Mouse (Mus musculus) CH12F3 (cell line): Measurements from ENCODE around the gene Rhbdd2.

Experiments used
- in situ Hi-C: fragments of 300-500 bp; cut with MboI; formaldehyde crosslinking; loops from 2 replicates; pipeline ENCODE4 v1.14.3; 2020; ENCODE audit warnings: low sequenced_read_pairs

The Rhbdd2 gene

GRCm38 (mm10) chr5:135643869-135644268 is 11.5 kb downstream of the Rhbdd2 start:
- in situ Hi-C loops: no loop called here

GRCm38 (mm10) chr5:135645330-135645729 is 12.9 kb downstream of the Rhbdd2 start:
- in situ Hi-C loops: no loop called here

DNA sequence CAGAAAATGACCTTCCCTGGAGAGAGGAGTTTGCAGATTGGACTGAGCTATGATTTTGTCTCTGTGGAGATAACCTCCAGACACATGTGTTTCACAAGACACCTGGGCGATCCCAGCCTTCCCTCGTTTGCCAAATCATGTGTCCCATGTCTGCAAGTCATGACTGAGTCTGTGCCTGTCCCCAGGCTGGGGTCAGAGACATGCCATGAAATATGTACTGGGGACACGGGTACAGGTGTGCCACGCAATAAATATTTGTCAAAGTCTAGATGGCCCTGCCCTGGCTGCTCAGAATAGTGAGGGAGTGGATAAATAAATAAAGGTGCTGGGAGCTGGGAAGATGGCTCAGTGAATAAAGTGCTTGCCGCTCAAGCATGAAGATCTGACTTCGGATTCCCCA is 13.6 kb downstream of the Rhbdd2 start:
- in situ Hi-C loops: no loop called here

DNA sequence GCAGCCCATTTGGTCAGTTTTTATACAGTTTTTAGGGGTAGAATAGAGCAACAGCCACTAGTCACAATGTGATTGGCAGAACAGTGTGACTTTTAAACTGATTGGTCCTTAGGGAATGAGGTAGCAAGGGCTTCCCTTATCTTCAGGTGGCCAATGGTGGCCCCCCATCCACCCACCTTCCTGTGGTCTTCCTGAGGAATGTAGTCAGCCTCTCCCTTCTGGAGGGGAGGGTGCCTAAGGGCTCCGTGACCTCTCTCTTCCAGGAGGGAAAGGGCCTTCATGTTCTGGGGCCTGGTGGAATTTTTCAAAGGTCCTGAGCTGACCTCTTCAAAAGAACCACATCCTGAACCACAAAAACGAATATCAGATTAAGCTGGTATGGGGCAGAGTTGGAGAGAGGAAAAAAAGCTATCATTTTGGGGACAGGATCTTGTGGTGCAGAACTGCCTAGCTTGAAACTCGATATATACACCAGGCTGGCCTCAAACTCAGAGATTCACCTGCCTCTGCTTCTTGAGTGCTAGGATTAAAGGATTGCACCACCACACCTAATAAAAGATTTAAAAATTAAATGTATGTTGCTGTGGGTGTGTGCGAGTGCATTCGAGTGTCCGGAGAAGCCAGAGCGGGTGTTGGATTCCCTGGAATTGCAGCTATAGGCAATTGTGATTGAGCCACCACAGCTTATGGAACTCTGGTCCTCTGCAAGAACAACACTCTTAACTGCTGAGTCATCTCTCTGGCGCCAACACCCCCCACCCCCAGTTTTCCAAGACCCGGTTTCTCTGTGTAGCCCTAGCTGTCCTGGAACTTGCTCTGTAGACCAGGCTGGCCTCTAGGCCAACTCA is 16.3 kb downstream of the Rhbdd2 start:
- in situ Hi-C loops: no loop called here

DNA sequence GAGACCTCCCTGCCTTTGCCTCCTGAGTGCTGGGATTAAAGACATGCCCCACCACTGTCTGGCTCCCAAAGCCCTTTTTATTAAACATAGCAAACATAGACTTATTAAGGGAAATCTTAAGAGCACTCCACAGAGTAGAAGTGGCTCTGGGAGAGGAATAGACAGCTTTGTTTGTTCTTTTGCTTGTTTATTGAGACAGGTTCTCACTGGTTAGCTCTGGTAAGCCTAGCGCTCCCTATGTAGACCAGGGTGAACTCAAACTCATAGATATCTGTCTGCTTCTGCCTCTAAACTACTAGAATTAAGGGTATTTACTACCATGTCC is 16.9 kb downstream of the Rhbdd2 start:
- in situ Hi-C loops: no loop called here

DNA sequence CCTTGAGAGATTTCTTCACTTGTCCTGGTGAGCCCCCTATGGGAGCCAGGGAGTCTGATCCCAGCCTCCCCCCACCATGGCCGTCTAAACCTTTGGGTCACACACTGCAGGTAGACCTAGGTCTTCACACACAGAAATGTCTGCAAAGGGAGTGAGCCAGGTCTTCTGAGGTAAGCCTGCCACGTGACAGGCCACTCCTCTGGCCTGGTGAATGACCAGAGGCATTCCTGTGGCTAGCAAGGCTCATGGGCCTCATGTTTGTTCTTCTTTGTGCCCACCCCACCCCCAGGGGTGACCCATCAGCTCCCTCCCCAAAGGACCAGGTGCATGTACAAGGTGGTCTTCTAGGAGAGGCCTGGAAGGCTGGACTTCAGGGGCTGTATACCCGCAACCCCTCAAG is 19.1 kb downstream of the Rhbdd2 start:
- in situ Hi-C loops: no loop called here

- in situ Hi-C loops: no loop called here
Measured at GRCm38 (mm10) chr5:135653209-135653608, 20.8 kb downstream of the Rhbdd2 start.

- in situ Hi-C loops: no loop called here
Measured at GRCm38 (mm10) chr5:135656046-135656445, 23.6 kb downstream of the Rhbdd2 start.

GRCm38 (mm10) chr5:135657128-135657527 is 24.7 kb downstream of the Rhbdd2 start:
- in situ Hi-C loops: no loop called here

DNA sequence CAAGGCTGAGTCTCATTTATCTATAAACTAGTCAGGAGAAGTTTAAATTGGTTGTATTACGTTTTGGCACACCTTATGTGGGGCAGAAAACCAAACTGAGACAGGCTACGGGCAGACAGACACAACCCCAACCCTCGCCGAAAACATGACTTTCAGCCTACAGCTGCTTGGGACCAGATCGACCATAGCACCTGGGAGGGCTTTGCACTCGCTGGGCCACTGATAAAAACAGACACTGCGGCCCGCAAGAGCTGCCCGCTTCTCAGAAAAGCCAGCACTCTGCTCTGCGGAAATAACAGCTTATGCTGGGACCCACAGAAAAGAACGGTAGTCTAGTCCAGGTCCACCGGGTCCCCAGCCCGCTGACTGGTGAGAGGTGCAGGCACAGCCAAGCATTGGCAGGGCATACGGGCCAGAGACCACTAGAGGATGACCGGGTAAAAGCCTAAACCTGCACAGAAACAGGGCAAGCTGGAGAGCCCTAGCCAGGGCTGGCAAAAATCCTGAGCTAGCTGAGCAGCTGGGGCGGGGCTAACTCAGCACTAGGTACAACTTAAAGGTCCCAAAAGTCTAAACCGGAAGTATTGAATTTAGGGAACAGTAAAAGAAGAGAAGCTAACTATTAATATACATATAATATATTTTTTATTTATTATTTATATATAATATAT is 25.4 kb downstream of the Rhbdd2 start:
- in situ Hi-C loops: no loop called here

DNA sequence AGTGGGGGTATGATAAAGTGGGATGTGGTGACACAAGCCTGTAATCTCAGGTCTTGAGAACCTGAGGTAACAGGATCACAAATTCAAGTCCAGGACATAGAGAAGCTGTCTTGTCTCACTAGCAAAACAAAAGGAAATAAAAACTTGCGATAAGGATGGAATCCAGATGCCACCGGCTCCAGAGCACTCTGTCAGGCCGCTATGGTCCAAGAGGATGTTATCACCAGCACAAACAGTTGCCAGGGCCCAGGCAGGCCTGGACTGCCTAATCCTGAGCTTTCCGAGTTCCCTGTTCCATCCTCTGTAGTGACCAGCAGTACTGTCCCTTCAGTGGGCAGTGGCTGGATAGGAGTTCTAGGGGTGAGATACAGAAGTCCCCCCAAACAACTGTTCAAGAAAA is 27.5 kb downstream of the Rhbdd2 start:
- in situ Hi-C loops: no loop called here

- in situ Hi-C loops: no loop called here
Measured at GRCm38 (mm10) chr5:135660535-135660934, 28.1 kb downstream of the Rhbdd2 start.

- in situ Hi-C loops: no loop called here
Measured at GRCm38 (mm10) chr5:135666890-135667289, 34.5 kb downstream of the Rhbdd2 start.

GRCm38 (mm10) chr5:135668071-135668470 is 35.7 kb downstream of the Rhbdd2 start:
- in situ Hi-C loops: no loop called here

GRCm38 (mm10) chr5:135669741-135670275 is 37.4 kb downstream of the Rhbdd2 start, which contains the start of gene Por:
Gene Por (plus strand): TSS chr5:135670033.
- in situ Hi-C loops: no loop called here

DNA sequence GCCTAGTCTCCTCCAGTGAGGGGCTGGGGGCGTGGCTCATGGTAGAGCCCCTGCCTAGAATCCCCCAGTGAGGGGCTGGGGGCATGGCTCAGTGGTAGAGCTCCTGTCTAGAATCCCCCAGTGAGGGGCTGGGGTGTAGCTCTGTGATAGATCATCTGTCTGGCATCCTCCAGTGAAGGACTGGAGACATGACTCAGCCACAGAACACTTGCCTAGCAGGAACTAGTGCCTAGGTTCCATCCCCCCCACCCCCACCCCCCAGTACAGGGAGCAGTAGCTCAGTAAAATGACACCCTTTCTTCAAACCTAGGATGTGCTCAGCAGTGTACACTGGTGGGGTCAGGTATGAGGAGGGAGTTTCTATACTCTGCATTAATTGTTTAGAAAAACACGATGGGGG is 38.5 kb downstream of the Rhbdd2 start:
- in situ Hi-C loops: no loop called here

GRCm38 (mm10) chr5:135672509-135672908 is 40.1 kb downstream of the Rhbdd2 start:
- in situ Hi-C loops: no loop called here

DNA sequence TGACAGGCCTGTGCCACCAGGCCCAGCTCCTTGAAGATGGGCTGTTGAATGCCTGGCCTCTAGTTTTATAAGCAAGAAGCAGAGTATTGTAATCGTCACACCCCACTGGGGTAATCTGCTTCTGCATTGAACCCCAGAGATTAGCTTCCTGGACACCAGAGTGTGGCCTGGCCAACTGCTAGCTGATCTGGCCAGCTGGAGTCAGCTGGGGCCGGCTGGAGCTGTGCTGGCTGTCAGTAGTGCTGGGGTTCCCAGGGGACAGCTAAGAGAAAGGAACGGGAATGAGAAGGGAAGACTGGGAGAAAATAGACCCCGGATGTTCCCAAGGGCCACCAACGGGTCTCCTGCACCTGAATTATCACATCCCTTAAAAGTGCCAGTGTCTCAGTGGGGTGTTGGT is 40.6 kb downstream of the Rhbdd2 start:
- in situ Hi-C loops: no loop called here

- in situ Hi-C loops: no loop called here
Measured at GRCm38 (mm10) chr5:135674349-135674775, 41.9 kb downstream of the Rhbdd2 start.

GRCm38 (mm10) chr5:135674821-135675220 is 42.4 kb downstream of the Rhbdd2 start:
- in situ Hi-C loops: no loop called here

GRCm38 (mm10) chr5:135676696-135677095 is 44.3 kb downstream of the Rhbdd2 start:
- in situ Hi-C loops: no loop called here

GRCm38 (mm10) chr5:135677251-135677650 is 44.8 kb downstream of the Rhbdd2 start:
- in situ Hi-C loops: no loop called here
